Mouse (Mus musculus) heart, adult 2 months (tissue): ENCODE data around the gene Rab31.

Source experiments
- CTCF ChIP-seq: fragments of 200-600 bp; IDR thresholded peaks from 2 replicates; pipeline ENCODE4 v1.8.1; 2022; ENCODE audit warnings: antibody characterized with exemption, mild to moderate bottlenecking, moderate library complexity
- POLR2A ChIP-seq: fragments of 200-500 bp; IDR thresholded peaks from 2 replicates; pipeline ENCODE4 v1.6.1; 2011; ENCODE audit warnings: mild to moderate bottlenecking, low read depth, low read length, control low read depth; ENCODE audit not compliant: insufficient read depth

DNA sequence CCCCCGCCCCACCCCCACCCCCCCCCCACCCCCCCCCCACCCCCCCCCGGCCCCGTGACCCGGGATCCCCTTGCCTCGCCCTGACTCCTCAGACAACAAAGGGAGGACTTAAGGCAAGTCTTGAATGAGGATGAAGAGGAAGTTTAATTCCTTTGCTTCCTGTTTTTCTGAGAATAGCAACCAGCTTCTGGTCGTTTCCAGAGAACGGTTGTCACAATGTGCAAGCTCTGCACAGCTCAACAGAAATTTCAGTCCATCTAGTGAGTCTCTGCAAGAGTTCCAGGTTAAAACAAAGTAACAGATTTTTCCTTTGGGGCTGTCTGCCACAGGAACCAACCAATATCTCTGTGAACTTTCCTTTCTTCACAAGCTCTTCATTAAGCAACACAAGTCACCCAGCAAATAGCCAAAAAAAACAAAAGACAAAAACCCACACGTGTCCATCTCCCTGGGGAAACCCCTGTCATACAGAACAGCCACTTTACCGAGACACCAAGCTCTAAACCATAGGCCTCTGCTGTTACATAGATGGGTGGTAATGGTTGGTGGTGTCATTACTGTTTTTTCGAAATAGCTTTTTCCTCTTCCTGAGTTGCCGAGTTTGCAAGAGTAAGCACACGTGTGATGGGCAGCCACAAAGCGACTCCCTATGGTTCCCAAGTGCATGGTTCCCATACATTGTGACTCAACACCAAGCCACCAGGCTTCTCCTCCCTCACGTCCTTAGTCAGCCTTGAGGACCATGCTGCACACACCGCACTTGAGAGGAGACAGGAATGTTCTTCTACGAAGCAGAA lies 42.4 kb downstream of the Rab31 start:
- no peak for TF ChIP-seq POLR2A
- no peak for TF ChIP-seq CTCF
